Mouse (Mus musculus) telencephalon, adult 2 months (tissue): ENCODE measurements around the gene Pdcd2.

Experiments
- DNase-seq: peaks from one replicate; pipeline ENCODE4 v3.0.0-alpha.2; 2011; ENCODE audit warnings: low read depth, low spot score

Gene Pdcd2

DNA sequence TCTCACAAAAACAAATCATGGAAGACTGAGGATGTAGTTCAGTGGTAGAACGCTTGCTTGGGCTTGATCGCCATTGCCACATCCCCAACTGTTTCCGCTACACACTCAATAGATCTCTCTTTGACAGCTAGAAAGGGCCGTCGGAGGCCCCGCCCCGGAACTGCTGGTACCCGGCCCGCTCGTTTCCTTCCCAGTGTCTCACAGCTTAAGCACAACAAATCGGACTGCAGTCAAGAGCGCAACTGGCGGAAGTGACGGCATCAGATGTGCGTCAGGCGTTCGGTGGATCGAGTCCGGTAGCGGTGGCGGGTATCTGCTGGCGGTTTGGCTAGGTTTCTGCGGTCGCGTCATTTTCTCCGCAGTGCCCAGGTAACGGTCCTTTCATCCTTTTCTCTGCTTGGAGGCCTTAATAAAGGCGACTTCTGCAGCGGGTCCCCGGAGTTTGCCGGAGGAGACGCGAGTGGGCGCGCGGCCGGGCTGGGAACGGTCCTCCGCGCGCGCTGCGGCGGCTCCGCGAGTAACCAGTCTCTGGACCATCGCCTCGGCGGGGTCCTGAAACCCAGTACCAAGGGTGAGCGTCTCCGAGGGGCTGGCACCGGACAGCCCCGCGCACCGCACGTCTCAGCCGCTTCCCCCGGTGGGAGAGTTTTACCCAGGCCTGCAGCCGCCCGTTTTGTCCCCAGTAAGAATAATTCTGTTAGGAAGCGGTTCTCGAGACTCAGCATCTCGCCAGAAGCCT lies 27.3 kb downstream of the Pdcd2 start, which contains the start of the genes Psmb1 and Tbp:
Gene Psmb1, minus strand, starts transcription at position 96 of the 739 bp plus-strand sequence.
Gene Tbp, plus strand, starts transcription at position 233 of the 739 bp plus-strand sequence.
- DNase-seq, result peak; percentile 98

DNA sequence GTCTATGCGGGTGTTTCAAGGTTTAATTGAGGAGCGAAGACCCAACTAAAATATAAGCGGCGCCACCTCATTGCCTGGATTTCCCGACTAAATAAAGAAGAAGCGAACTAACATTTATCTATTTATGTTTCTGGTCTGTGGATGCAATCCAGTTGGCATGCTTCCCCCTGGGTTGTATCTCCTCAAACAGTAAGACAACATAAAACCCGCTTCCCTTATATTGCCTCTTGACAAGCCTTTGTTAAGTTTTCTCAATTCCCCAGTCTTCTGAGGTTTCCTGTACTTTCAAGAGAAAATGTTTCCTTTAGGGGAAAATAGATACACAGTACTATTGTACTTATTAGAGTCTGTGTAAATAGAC lies 28.4 kb downstream of the Pdcd2 start:
- no peak for DNase-seq

DNA sequence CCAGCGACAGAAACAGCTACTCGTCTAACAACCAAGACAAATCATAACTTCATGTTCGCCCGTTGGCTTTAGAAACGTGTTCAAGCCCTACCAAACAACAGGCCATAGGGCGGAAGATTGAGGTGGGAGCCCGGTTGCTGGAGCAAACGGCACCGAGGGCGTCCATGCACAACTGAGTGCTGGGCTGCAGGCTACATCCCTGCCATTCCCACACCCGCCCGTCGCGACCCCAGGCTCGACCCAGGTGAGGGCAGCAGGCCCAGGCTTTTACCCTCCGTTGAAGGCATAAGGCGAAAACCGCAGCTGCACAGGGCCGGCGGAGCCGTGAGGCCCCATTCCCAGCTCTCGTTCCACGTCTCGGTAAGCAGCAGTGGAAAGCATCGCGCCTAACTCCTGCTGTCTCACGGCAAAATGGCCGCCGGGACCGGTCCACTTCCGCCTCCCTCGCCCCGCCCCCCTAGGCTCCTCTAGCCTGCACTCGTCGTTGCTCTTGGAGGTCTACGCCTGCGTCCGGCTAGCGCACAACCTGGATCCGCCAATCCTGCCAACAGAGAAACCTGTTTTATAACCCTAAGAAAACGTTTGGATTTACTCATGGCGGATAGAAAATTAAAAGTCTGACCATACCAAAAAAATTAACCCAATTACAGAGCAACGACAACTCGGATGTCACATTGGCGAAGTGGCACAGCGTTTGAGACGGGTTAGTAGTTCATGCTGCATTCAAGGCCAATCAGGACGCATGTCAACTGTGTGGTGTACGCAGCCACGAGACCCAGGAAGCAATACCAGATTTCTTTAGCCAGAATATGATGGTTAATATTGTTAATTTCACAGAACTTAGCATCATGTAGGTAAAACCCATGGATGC lies 29.0 kb downstream of the Pdcd2 start:
- peak; percentile 93 for DNase-seq

DNA sequence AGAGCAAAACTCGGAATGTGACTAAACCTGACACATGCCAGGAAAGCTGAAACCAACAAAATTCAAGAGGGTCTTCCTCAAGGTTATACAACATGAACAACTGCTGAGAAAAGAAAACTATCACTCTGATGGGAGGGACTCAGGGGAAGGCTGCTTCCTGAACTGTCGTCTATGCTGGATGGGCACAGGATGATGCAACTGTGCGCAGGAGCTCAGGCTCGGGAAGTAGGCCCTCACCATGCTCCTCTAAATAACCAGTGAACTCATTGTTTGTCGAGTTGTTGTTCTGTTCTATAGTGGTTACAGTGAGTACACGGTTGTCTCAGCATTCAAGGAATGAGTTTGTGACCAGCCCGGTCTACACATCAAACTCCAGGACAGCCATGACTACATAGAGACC lies 36.6 kb downstream of the Pdcd2 start:
- DNase-seq, result no peak

DNA sequence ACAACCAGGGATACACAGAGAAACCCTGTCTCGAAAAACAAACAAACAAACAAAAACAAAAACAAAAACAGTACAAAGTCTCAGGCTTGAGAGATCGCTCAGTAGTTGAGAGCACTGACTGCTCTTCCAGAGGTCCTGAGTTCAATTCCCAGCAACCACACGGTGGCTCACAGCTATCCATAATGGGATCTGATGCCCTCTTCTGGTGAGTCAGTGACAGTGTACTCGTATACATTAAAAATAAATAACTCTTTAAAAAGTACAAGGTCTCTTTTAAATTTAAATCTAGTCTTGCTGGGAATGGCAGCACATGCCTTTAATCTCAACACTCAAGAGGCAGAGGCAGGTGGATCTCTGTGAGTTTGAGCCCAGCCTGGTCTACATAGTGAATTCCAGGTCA lies 54.4 kb downstream of the Pdcd2 start:
- DNase-seq, result no peak
